Mouse (Mus musculus) megakaryocyte, embryonic 14.5 days (primary cell): Measurements from ENCODE around the gene Tmbim6. TPM values are rescaled to one million over a fixed set of nuclear protein-coding genes. Genes with fewer than 3 reads are reported as not detected.

ENCODE experiments used
- H3K27me3 ChIP-seq: replicated peaks from 2 replicates; pipeline ENCODE3; 2012; ENCODE audit warnings: inconsistent platforms
- H3K36me3 ChIP-seq: replicated peaks from 2 replicates; pipeline ENCODE3; 2012; ENCODE audit warnings: low read length, inconsistent platforms, mixed read lengths
- H3K4me1 ChIP-seq: 2 replicates; pipeline ENCODE4 v1.6.1; 2012; ENCODE audit warnings: inconsistent platforms
- H3K4me3 ChIP-seq: replicated peaks from 2 replicates; pipeline ENCODE3; 2012; ENCODE audit warnings: moderate library complexity, mild to moderate bottlenecking, inconsistent platforms
- H3K9me3 ChIP-seq: 2 replicates; pipeline ENCODE4 v1.6.1; 2012; ENCODE audit warnings: inconsistent platforms
- FLI1 ChIP-seq: IDR thresholded peaks from 2 replicates; pipeline ENCODE4 v1.6.1; 2012; ENCODE audit warnings: low read length, inconsistent platforms, mixed read lengths
- GATA1 ChIP-seq: IDR thresholded peaks from 3 replicates; pipeline ENCODE4 v1.6.1; 2012; ENCODE audit warnings: mixed read lengths, low read length, inconsistent platforms, borderline replicate concordance
- polyA plus RNA-seq: library from polyadenylated mRNA; stranded (reverse); fragments of >175 nt; gene quantifications from 2 replicates; pipeline ENCODE4 v1.2.3, GENCODE M21; 2012; ENCODE audit warnings: low replicate concordance; ENCODE audit not compliant: insufficient read depth

Gene Tmbim6
- polyA plus RNA-seq, 1 experiment: 441 TPM

GRCm38 (mm10) chr15:99416348-99416882 lies 23.7 kb downstream of the Tmbim6 start:
- TF ChIP-seq FLI1 (no peak), GATA1 (no peak)
- Histone ChIP-seq H3K36me3 (peaks cover 20% of the 10 kb centered on the region), H3K4me1 (peaks cover 51% of the 10 kb centered on the region), H3K4me3 (peak overlapping the region; percentile 86), H3K9me3 (no peaks in the 10 kb centered on the region), H3K27me3 (no peaks in the 10 kb centered on the region)

GRCm38 (mm10) chr15:99416957-99417356 lies 24.3 kb downstream of the Tmbim6 start:
- Histone ChIP-seq H3K36me3 (peaks cover 15% of the 10 kb centered on the region), H3K4me1 (peaks cover 50% of the 10 kb centered on the region)
- TF ChIP-seq GATA1: no peak
- TF ChIP-seq FLI1: no peak

GRCm38 (mm10) chr15:99417692-99418271 lies 25.1 kb downstream of the Tmbim6 start:
- peaks cover 18% of the 10 kb centered on the region for H3K36me3 ChIP-seq
- TF ChIP-seq FLI1 (no peak), GATA1 (no peak)

More at GRCm38 (mm10) chr15:99416957-99417356, 24.3 kb downstream of the Tmbim6 start:
- no peaks in the 10 kb centered on the region for H3K27me3 ChIP-seq
- no peaks in the 10 kb centered on the region for H3K9me3 ChIP-seq
- peak overlapping the region; percentile 84 for H3K4me3 ChIP-seq

GRCm38 (mm10) chr15:99420101-99420500 lies 27.4 kb downstream of the Tmbim6 start:
- Histone ChIP-seq H3K4me3 (no peak overlapping the region), H3K36me3 (peaks cover 15% of the 10 kb centered on the region), H3K27me3 (no peaks in the 10 kb centered on the region), H3K9me3 (no peaks in the 10 kb centered on the region), H3K4me1 (peaks cover 35% of the 10 kb centered on the region)
- no peak for TF ChIP-seq FLI1
- TF ChIP-seq GATA1: no peak

More at GRCm38 (mm10) chr15:99417692-99418271, 25.1 kb downstream of the Tmbim6 start:
- H3K27me3 ChIP-seq: no peaks in the 10 kb centered on the region
- H3K4me3 ChIP-seq: no peak overlapping the region
- no peaks in the 10 kb centered on the region for H3K9me3 ChIP-seq
- H3K4me1 ChIP-seq: peaks cover 46% of the 10 kb centered on the region

GRCm38 (mm10) chr15:99420521-99421014 lies 27.9 kb downstream of the Tmbim6 start:
- peaks cover 2% of the 10 kb centered on the region for H3K27me3 ChIP-seq
- H3K4me1 ChIP-seq: peaks cover 35% of the 10 kb centered on the region
- no peak for TF ChIP-seq FLI1
- TF ChIP-seq GATA1: no peak
- peak overlapping the region; percentile 14 for H3K4me3 ChIP-seq
- no peaks in the 10 kb centered on the region for H3K9me3 ChIP-seq
- H3K36me3 ChIP-seq: peaks cover 18% of the 10 kb centered on the region

- H3K9me3 ChIP-seq: no peaks in the 10 kb centered on the region
- H3K4me1 ChIP-seq: peaks cover 31% of the 10 kb centered on the region
- no peak overlapping the region for H3K4me3 ChIP-seq
- TF ChIP-seq GATA1 (no peak), FLI1 (no peak)
- H3K36me3 ChIP-seq: peaks cover 24% of the 10 kb centered on the region
- peaks cover 4% of the 10 kb centered on the region for H3K27me3 ChIP-seq
Observed at GRCm38 (mm10) chr15:99421152-99421551, 28.5 kb downstream of the Tmbim6 start.

GRCm38 (mm10) chr15:99421676-99422075 lies 29.0 kb downstream of the Tmbim6 start:
- Histone ChIP-seq H3K4me1 (peaks cover 26% of the 10 kb centered on the region), H3K9me3 (no peaks in the 10 kb centered on the region), H3K36me3 (peaks cover 28% of the 10 kb centered on the region), H3K4me3 (no peak overlapping the region), H3K27me3 (peaks cover 4% of the 10 kb centered on the region)
- no peak for TF ChIP-seq FLI1
- TF ChIP-seq GATA1: no peak

GRCm38 (mm10) chr15:99422551-99422950 lies 29.9 kb downstream of the Tmbim6 start:
- Histone ChIP-seq H3K9me3 (no peaks in the 10 kb centered on the region), H3K4me3 (no peak overlapping the region), H3K27me3 (peaks cover 4% of the 10 kb centered on the region), H3K4me1 (peaks cover 22% of the 10 kb centered on the region), H3K36me3 (peaks cover 37% of the 10 kb centered on the region)
- TF ChIP-seq GATA1 (no peak), FLI1 (no peak)

- peaks cover 43% of the 10 kb centered on the region for H3K36me3 ChIP-seq
Observed at GRCm38 (mm10) chr15:99423131-99423530, 30.4 kb downstream of the Tmbim6 start.

GRCm38 (mm10) chr15:99423884-99424283 lies 31.2 kb downstream of the Tmbim6 start:
- no peak for TF ChIP-seq GATA1
- no peak for TF ChIP-seq FLI1
- Histone ChIP-seq H3K9me3 (no peaks in the 10 kb centered on the region), H3K4me3 (no peak overlapping the region), H3K4me1 (peaks cover 15% of the 10 kb centered on the region), H3K36me3 (peaks cover 47% of the 10 kb centered on the region), H3K27me3 (peaks cover 4% of the 10 kb centered on the region)

More at GRCm38 (mm10) chr15:99423131-99423530, 30.4 kb downstream of the Tmbim6 start:
- peaks cover 4% of the 10 kb centered on the region for H3K27me3 ChIP-seq
- no peak for TF ChIP-seq GATA1
- TF ChIP-seq FLI1: no peak
- H3K9me3 ChIP-seq: no peaks in the 10 kb centered on the region
- H3K4me1 ChIP-seq: peaks cover 18% of the 10 kb centered on the region
- H3K4me3 ChIP-seq: no peak overlapping the region
